Mouse (Mus musculus): ENCODE data around the gene Ndufs6. TPM values are rescaled to one million over a fixed set of nuclear protein-coding genes. Genes with fewer than 3 reads are reported as not detected.

Ndufs6 gene
- 165 TPM for polyA plus RNA-seq (2014; fragmentation: Illumina TruSeq; extraction: RNeasy Lipid Tissue Mini Kit (QIAGEN cat#74804); ENCODE audit: low read depth, low replicate concordance)

GRCm38 (mm10) chr13:73327827-73328698 lies at the start of gene Ndufs6, which contains the start of gene Mrpl36:
Gene Ndufs6 (minus strand): TSS chr13:73328542.
Gene Mrpl36 (plus strand): TSS chr13:73328513.

Other genes starting within 250 kb of the Ndufs6 start
- not detected for gene Irx4, start 68.1 kb downstream of the Ndufs6 start, polyA plus RNA-seq (2014; fragmentation: Illumina TruSeq; extraction: RNeasy Lipid Tissue Mini Kit (QIAGEN cat#74804); ENCODE audit: low read depth, low replicate concordance)
- 51.5 TPM for gene Mrpl36, start within 50 bp of the Ndufs6 start, polyA plus RNA-seq (2014; fragmentation: Illumina TruSeq; extraction: RNeasy Lipid Tissue Mini Kit (QIAGEN cat#74804); ENCODE audit: low read depth, low replicate concordance)
- gene Lpcat1, start 138.7 kb upstream of the Ndufs6 start, polyA plus RNA-seq (2014; fragmentation: Illumina TruSeq; extraction: RNeasy Lipid Tissue Mini Kit (QIAGEN cat#74804); ENCODE audit: low read depth, low replicate concordance), result 13.7 TPM
- gene Slc6a3, start 208.2 kb upstream of the Ndufs6 start, polyA plus RNA-seq (2014; fragmentation: Illumina TruSeq; extraction: RNeasy Lipid Tissue Mini Kit (QIAGEN cat#74804); ENCODE audit: low read depth, low replicate concordance), result not detected

Data from adipose tissue, adult 10 weeks (tissue).